Comparison of ENCODE assay signal across 31 mouse cellular contexts in the genomic region with DNA sequence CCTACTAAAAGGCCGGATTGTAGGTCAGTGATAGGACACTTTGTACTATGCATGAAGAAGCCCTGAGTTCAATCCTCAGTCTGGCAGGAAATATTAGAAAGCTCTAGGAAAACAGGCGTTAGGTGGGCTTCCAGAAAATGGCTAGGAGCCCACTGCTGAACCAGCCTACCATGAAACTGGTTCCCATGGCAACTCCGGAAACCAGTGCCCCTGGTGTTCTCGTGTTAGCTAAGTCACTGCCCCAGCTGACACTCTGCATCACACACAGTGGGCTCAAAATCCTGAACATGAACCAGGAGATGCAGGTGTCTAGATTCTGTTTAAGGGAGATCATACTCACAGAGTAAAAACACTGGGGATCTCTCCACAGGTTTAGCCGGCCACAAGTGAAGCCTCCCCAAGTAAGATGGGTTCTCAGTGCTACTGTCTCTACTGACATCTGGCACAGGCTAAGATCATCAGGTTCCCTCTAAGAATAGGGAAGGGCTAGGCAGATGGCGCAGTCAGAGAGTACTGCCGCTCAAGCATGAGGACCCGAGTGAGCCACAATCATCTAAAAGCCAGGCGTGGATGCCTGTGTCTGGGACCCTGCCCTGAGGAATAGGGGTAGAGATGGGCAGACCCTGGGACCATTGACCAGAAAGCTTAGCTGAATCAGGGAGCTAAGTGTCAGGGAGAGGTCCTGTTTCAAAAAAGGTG. TPM values are rescaled to one million over a fixed set of nuclear protein-coding genes. Genes with fewer than 3 reads are reported as not detected.
DNase-seq lines count a peak whose midpoint lies in the region; ATAC-seq and TF ChIP-seq lines count a peak whose summit lies in the region.
"Had no signal": no experiment of that assay in that cellular context is flagged by ENCODE, and none has a peak within 500 bp of the region (broad histone marks: within the 10 kb centered on the region; RNA-seq: fewer than 3 reads in every experiment).

No protein-coding gene starts in this region.

- H3K4me3 ChIP-seq in heart, embryonic 11.5 days (ENCODE audit: low read depth, low read length): no peak overlapping the region
- no peak overlapping the region for H3K4me3 ChIP-seq in midbrain, postnatal 0 days (ENCODE audit: low read depth, low read length)
- H3K4me3 ChIP-seq in midbrain, embryonic 16.5 days (ENCODE audit: low read depth, low read length): no peak overlapping the region
- H3K4me3 ChIP-seq: embryonic facial prominence, embryonic 12.5 days; embryonic facial prominence, embryonic 15.5 days; gastrocnemius, adult 2 months; heart, embryonic 13.5 days had no signal

- no peak overlapping the region for H3K4me2 ChIP-seq in heart, embryonic 11.5 days
- no peak overlapping the region for H3K4me2 ChIP-seq in midbrain, postnatal 0 days (ENCODE audit: low read depth, low read length, poor library complexity, severe bottlenecking)
- no peak overlapping the region for H3K4me2 ChIP-seq in midbrain, embryonic 16.5 days (ENCODE audit: low read length)
- H3K4me2 ChIP-seq: embryonic facial prominence, embryonic 12.5 days; embryonic facial prominence, embryonic 15.5 days; heart, embryonic 13.5 days had no signal

- no peak for TF ChIP-seq CTCF in midbrain, postnatal 0 days (IDR thresholded peaks at IDR 0.05)

- peaks cover 18% of the 10 kb centered on the region for H3K4me1 ChIP-seq in heart, embryonic 11.5 days (ENCODE audit: control insufficient read depth, insufficient read depth, low read length)
- H3K4me1 ChIP-seq in midbrain, postnatal 0 days (ENCODE audit: insufficient read depth, low read length): no peaks in the 10 kb centered on the region
- H3K4me1 ChIP-seq in midbrain, embryonic 16.5 days (ENCODE audit: control insufficient read depth, insufficient read depth, low read length): 0 out of 2 replicates have a peak, but pooled peaks cover 2% of the 10 kb centered on the region
- H3K4me1 ChIP-seq: embryonic facial prominence, embryonic 12.5 days; embryonic facial prominence, embryonic 15.5 days had no signal

- peak; percentile 85 for DNase-seq in heart, adult 11 months
- DNase-seq in left cerebral cortex, postnatal 4 days: peak; percentile 66
- DNase-seq in left cerebral cortex, adult 11 months (ENCODE audit: low spot score): no peak
- DNase-seq in midbrain, postnatal 0 days (ENCODE audit: low spot score): peak; percentile 72
- DNase-seq in adrenal gland, adult (ENCODE audit: inconsistent age in 2 of 2, low spot score in 1 of 2): no peak
- DNase-seq: adrenal gland, adult 2 months; adrenal gland, postnatal 14 days; B cell, adult 2 months; cerebellum, adult 18-20 months; cerebellum, adult 9-10 months; cerebellum, postnatal 25 days; forebrain, postnatal 0 days; gastrocnemius, adult 2 months; gastrocnemius, postnatal 14 days; heart, adult 18-20 months; heart, postnatal 14 days; heart, postnatal 4 days had no signal

- intact Hi-C loops in left cerebral cortex, postnatal 4 days (cut with DNase I): no loop called here

- H3K36me3 ChIP-seq in heart, embryonic 11.5 days (ENCODE audit: control insufficient read depth, insufficient read depth, low read length): no peaks in the 10 kb centered on the region
- no peaks in the 10 kb centered on the region for H3K36me3 ChIP-seq in midbrain, postnatal 0 days (ENCODE audit: insufficient read depth, low read length)
- H3K36me3 ChIP-seq in midbrain, embryonic 16.5 days (ENCODE audit: control insufficient read depth, insufficient read depth, low read length): no peaks in the 10 kb centered on the region
- H3K36me3 ChIP-seq: embryonic facial prominence, embryonic 12.5 days; embryonic facial prominence, embryonic 15.5 days; G1E; heart, embryonic 13.5 days had no signal

- no peaks in the 10 kb centered on the region for H3K9me3 ChIP-seq in heart, embryonic 11.5 days (replicated peaks; ENCODE audit: control insufficient read depth, low read length)
- no peaks in the 10 kb centered on the region for H3K9me3 ChIP-seq in midbrain, postnatal 0 days (ENCODE audit: low read length)
- no peaks in the 10 kb centered on the region for H3K9me3 ChIP-seq in midbrain, embryonic 16.5 days (replicated peaks; ENCODE audit: control insufficient read depth, low read length, poor library complexity, severe bottlenecking)
- H3K9me3 ChIP-seq: embryonic facial prominence, embryonic 12.5 days; embryonic facial prominence, embryonic 15.5 days; G1E; heart, embryonic 13.5 days had no signal

- WGBS in heart, embryonic 11.5 days (ENCODE audit: insufficient replicate concordance): 79% methylated on average over 9 of the region's 9 CpGs
- WGBS in midbrain, postnatal 0 days: 59% methylated on average over 9 of the region's 9 CpGs
- 64% methylated on average over 9 of the region's 9 CpGs for WGBS in midbrain, embryonic 16.5 days

- ATAC-seq in heart, embryonic 11.5 days (replicated peaks; ENCODE audit: insufficient number of reproducible peaks, low FRiP score, low TSS enrichment): no peak
- ATAC-seq in midbrain, postnatal 0 days (ENCODE audit: low FRiP score): peak; percentile 49; the same call in 1 of the 2 replicates
- no peak for ATAC-seq in midbrain, embryonic 16.5 days
- ATAC-seq: forebrain, embryonic 14.5 days; forebrain, postnatal 0 days; Patski had no signal

- no peak overlapping the region for H3K27ac ChIP-seq in heart, embryonic 11.5 days (ENCODE audit: low read depth, low read length)
- H3K27ac ChIP-seq in midbrain, postnatal 0 days (ENCODE audit: low read depth, low read length): no peak overlapping the region
- no peak overlapping the region for H3K27ac ChIP-seq in midbrain, embryonic 16.5 days (ENCODE audit: low read length)
- H3K27ac ChIP-seq: embryonic facial prominence, embryonic 12.5 days; embryonic facial prominence, embryonic 15.5 days; gastrocnemius, adult 2 months; heart, embryonic 13.5 days had no signal

- no peaks in the 10 kb centered on the region for H3K27me3 ChIP-seq in heart, embryonic 11.5 days (ENCODE audit: control insufficient read depth, insufficient read depth, low read length)
- H3K27me3 ChIP-seq in midbrain, postnatal 0 days (ENCODE audit: insufficient read depth, low read length): no peaks in the 10 kb centered on the region
- H3K27me3 ChIP-seq in midbrain, embryonic 16.5 days (ENCODE audit: control insufficient read depth, insufficient read depth, low read depth, low read length): no peaks in the 10 kb centered on the region
- H3K27me3 ChIP-seq: embryonic facial prominence, embryonic 15.5 days; heart, embryonic 13.5 days; Patski had no signal

- H3K9ac ChIP-seq in heart, embryonic 11.5 days (ENCODE audit: low read depth, low read length): no peak overlapping the region
- no peak overlapping the region for H3K9ac ChIP-seq in midbrain, postnatal 0 days (replicated peaks; ENCODE audit: low read length, poor library complexity, severe bottlenecking)
- H3K9ac ChIP-seq in midbrain, embryonic 16.5 days (ENCODE audit: low read depth, low read length): no peak overlapping the region
- H3K9ac ChIP-seq: embryonic facial prominence, embryonic 12.5 days; embryonic facial prominence, embryonic 15.5 days; forebrain, postnatal 0 days; heart, embryonic 13.5 days had no signal

RNA-seq across cellular contexts. Expression of gene Atoh8, which starts 32.9 kb away (rescaled TPM):
- polyA plus RNA-seq in heart, embryonic 11.5 days (2014; fragmentation: Nextera tagmentation; extraction: Ambion mirVana): 11.6 and 11.8 TPM in 2 replicates
- total RNA-seq in left cerebral cortex, postnatal 4 days (2021): 1 to 10 TPM; 1.8 TPM
- 1.8 and 3.7 TPM in 2 replicates for total RNA-seq in midbrain, postnatal 0 days (2014; rRNA removed)
- 1.9 and 2.3 TPM in 2 replicates for polyA plus RNA-seq in midbrain, postnatal 0 days (2015; fragmentation: Nextera tagmentation; extraction: Ambion mirVana)
- polyA plus RNA-seq in midbrain, embryonic 16.5 days (2015; fragmentation: Nextera tagmentation; extraction: Ambion mirVana): 1.8 and 2.1 TPM in 2 replicates
- total RNA-seq: G1E had no signal

RNA-seq across cellular contexts. Expression of gene Sftpb, which starts 36.1 kb away (rescaled TPM):
- 0.23 TPM in 1 of 2 replicates, not detected in the other for polyA plus RNA-seq in heart, embryonic 11.5 days (2014; fragmentation: Nextera tagmentation; extraction: Ambion mirVana)
- under 1 TPM in 1 of 2 experiments, not detected in 1; 0.26 TPM for total RNA-seq in left cerebral cortex, postnatal 4 days (2021)
- 1.9 and 3.0 TPM in 2 replicates for total RNA-seq in midbrain, postnatal 0 days (2014; rRNA removed)
- 0.19 and 0.20 TPM in 2 replicates for polyA plus RNA-seq in midbrain, postnatal 0 days (2015; fragmentation: Nextera tagmentation; extraction: Ambion mirVana)
- polyA plus RNA-seq in midbrain, embryonic 16.5 days (2015; fragmentation: Nextera tagmentation; extraction: Ambion mirVana): 0.19 and 0.26 TPM in 2 replicates
- total RNA-seq: adrenal gland, adult 2 months; adrenal gland, postnatal 4 days; CH12.LX; common myeloid progenitor, adult 5-6 weeks; forebrain, postnatal 0 days; G1E; gastrocnemius, adult 2 months; gastrocnemius, postnatal 14 days; heart, adult 18-20 months; heart, postnatal 4 days had no signal
- polyA plus RNA-seq: embryonic facial prominence, embryonic 12.5 days; embryonic facial prominence, embryonic 15.5 days; forebrain, embryonic 11.5 days; forebrain, embryonic 14.5 days; frontal cortex, adult 2 months; G1E; hindbrain, embryonic 11.5 days had no signal

Comparison
In these comparisons a context has a peak if more than half of its experiments do, and no peak if none do; other contexts are left out.
1. DNase-seq: peak in heart, adult 11 months (single experiment), left cerebral cortex, postnatal 4 days (single experiment) and midbrain, postnatal 0 days (single experiment); none in left cerebral cortex, adult 11 months (single experiment) and adrenal gland, adult (0 of 2).